Mouse (Mus musculus) mesoderm, embryonic 11.5 days (tissue): ENCODE measurements at regions not wholly inside any gene's neighbourhood (a gene's known extent, or its start where the extent isn't known, plus 50 kb on each side); places are given as distances from the start of the nearest gene placed in this dataset.

ENCODE experiments used
- DNase-seq: peaks from one replicate; pipeline ENCODE4 v3.0.0-alpha.2; 2012; ENCODE audit warnings: low read depth, low spot score

- DNase-seq: no peak
These were observed 89.7 kb downstream of the Mn1 start for GRCm38 (mm10) chr5:111506821-111507220.

- no peak for DNase-seq
These were observed 90.2 kb downstream of the Mn1 start for GRCm38 (mm10) chr5:111507332-111507731.

GRCm38 (mm10) chr5:111509014-111509561, 91.9 kb downstream of the Mn1 start:
- peak; percentile 73 for DNase-seq

GRCm38 (mm10) chr5:111509575-111510057, 92.5 kb downstream of the Mn1 start:
- no peak for DNase-seq

- DNase-seq: no peak
These were observed 93.2 kb downstream of the Mn1 start for GRCm38 (mm10) chr5:111510183-111510878.

GRCm38 (mm10) chr5:111510879-111511231, 93.7 kb downstream of the Mn1 start:
- DNase-seq: no peak

GRCm38 (mm10) chr5:111511982-111512381, 94.8 kb downstream of the Mn1 start:
- DNase-seq: no peak

- no peak for DNase-seq
These were observed 96.8 kb downstream of the Mn1 start for GRCm38 (mm10) chr5:111513976-111514375.

- no peak for DNase-seq
These were observed 101.9 kb downstream of the Mn1 start for GRCm38 (mm10) chr5:111519059-111519458.

GRCm38 (mm10) chr5:111519500-111520041, 102.4 kb downstream of the Mn1 start:
- peak; percentile 50 for DNase-seq

GRCm38 (mm10) chr5:111521866-111522265, 104.7 kb downstream of the Mn1 start:
- no peak for DNase-seq

GRCm38 (mm10) chr5:111522586-111522985, 105.4 kb downstream of the Mn1 start:
- peak; percentile 67 for DNase-seq

GRCm38 (mm10) chr5:111527741-111528140, 110.6 kb downstream of the Mn1 start:
- DNase-seq: no peak

- peak; percentile 39 for DNase-seq
These were observed 111.9 kb downstream of the Mn1 start for GRCm38 (mm10) chr5:111529096-111529495.

GRCm38 (mm10) chr5:111530628-111531524, 113.7 kb downstream of the Mn1 start:
- DNase-seq: peak; percentile 95

- DNase-seq: no peak
These were observed 115.4 kb downstream of the Mn1 start for GRCm38 (mm10) chr5:111532446-111533035.

GRCm38 (mm10) chr5:111535978-111536377, 118.8 kb downstream of the Mn1 start:
- DNase-seq: peak; percentile 84

GRCm38 (mm10) chr5:111538560-111539450, 121.6 kb downstream of the Mn1 start:
- DNase-seq: peak; percentile 63

- DNase-seq: no peak
These were observed 123.3 kb downstream of the Mn1 start for GRCm38 (mm10) chr5:111540486-111540885.

GRCm38 (mm10) chr5:111542077-111542476, 124.9 kb downstream of the Mn1 start:
- DNase-seq: no peak
